Mouse (Mus musculus): ENCODE results near the gene Rd3l. TPM values are rescaled to one million over a fixed set of nuclear protein-coding genes. Genes with fewer than 3 reads are reported as not detected.

Gene Rd3l
- polyA plus RNA-seq, 1 experiment from 2014 or later = not detected

DNA sequence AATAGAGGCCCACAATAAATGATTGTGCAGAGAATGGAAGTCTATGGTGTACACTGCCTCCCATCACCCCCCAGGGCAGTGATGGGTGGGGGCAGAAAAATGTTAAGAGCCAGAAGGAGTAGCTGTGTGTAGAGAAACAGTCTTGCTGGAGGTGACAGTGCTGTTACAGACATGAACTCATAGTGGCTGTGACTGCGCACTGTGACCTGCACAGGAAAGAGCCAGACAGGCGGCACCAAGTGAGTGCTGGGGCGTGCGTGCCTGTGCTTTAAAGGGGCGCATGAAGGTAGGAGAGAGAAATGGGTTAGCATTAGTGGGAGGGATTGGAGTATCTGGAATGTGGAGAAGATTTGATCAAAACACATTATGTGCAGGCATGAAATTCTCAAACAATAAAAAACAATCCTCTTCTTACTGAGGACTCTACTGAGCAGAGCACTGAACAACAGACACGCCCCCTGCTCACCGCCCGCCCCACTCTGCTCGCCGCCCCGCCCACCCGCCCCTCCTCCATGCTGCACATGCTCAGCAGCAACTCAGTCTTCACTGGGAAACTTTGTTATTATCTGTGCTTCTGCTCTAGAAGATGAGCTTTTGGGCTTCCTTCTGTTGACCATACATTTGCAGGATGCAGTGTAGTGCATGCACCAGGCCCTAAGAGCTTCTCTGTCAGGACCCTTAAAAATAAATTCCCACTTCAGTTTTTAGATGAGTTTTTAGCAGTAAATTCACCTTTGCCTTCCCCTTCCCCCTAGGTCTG, 31.6 kb upstream of the Rd3l start:
- peaks cover 5% of the 10 kb centered on the region; the same call in 1 of the 2 replicates for H3K4me1 ChIP-seq (replicated peaks; ENCODE audit: control insufficient read depth, insufficient read depth, low read length)
- no peaks in the 10 kb centered on the region for H3K36me3 ChIP-seq (ENCODE audit: control insufficient read depth, insufficient read depth)
- H3K27me3 ChIP-seq (replicated peaks; ENCODE audit: control insufficient read depth, insufficient read depth, low read length) = no peaks in the 10 kb centered on the region
- WGBS = 13% methylated on average over 12 of the region's 12 CpGs
- H3K9ac ChIP-seq (replicated peaks; ENCODE audit: low read depth, low read length) = 0 out of 2 replicates have a peak overlapping the region, but pooled peaks have one; percentile 29
- H3K9me3 ChIP-seq (ENCODE audit: control insufficient read depth, low read length) = 0 out of 2 replicates have a peak, but pooled peaks cover 2% of the 10 kb centered on the region
- H3K4me2 ChIP-seq (ENCODE audit: low read length) = peak overlapping the region; percentile 47
- H3K27ac ChIP-seq (ENCODE audit: low read length) = peak overlapping the region; percentile 33; the same call in 1 of the 2 replicates
- ATAC-seq = peak; percentile 90
- peak overlapping the region; percentile 19 for H3K4me3 ChIP-seq (replicated peaks; ENCODE audit: low read length)

- H3K4me3 ChIP-seq (replicated peaks; ENCODE audit: low read length) = no peak overlapping the region
- H3K4me2 ChIP-seq (ENCODE audit: low read length) = no peak overlapping the region
- WGBS = 23% methylated on average over 8 of the region's 8 CpGs
- no peaks in the 10 kb centered on the region for H3K9me3 ChIP-seq (ENCODE audit: control insufficient read depth, low read length)
- no peaks in the 10 kb centered on the region for H3K27me3 ChIP-seq (replicated peaks; ENCODE audit: control insufficient read depth, insufficient read depth, low read length)
- H3K9ac ChIP-seq (replicated peaks; ENCODE audit: low read depth, low read length) = no peak overlapping the region
- no peaks in the 10 kb centered on the region for H3K4me1 ChIP-seq (replicated peaks; ENCODE audit: control insufficient read depth, insufficient read depth, low read length)
- no peak overlapping the region for H3K27ac ChIP-seq (ENCODE audit: low read length)
- ATAC-seq = peak; percentile 57; the same call in 1 of the 2 replicates
- no peaks in the 10 kb centered on the region for H3K36me3 ChIP-seq (ENCODE audit: control insufficient read depth, insufficient read depth)
Measured at GRCm38 (mm10) chr12:112001223-112001622, 20.1 kb upstream of the Rd3l start.

GRCm38 (mm10) chr12:111999735-112000134, 18.6 kb upstream of the Rd3l start:
- no peak overlapping the region for H3K4me3 ChIP-seq (replicated peaks; ENCODE audit: low read length)
- no peaks in the 10 kb centered on the region for H3K36me3 ChIP-seq (ENCODE audit: control insufficient read depth, insufficient read depth)
- H3K4me2 ChIP-seq (ENCODE audit: low read length) = no peak overlapping the region
- no peaks in the 10 kb centered on the region for H3K9me3 ChIP-seq (ENCODE audit: control insufficient read depth, low read length)
- WGBS = 92% methylated on average over 7 of the region's 7 CpGs
- no peak for ATAC-seq
- no peak overlapping the region for H3K27ac ChIP-seq (ENCODE audit: low read length)
- H3K9ac ChIP-seq (replicated peaks; ENCODE audit: low read depth, low read length) = no peak overlapping the region
- H3K27me3 ChIP-seq (replicated peaks; ENCODE audit: control insufficient read depth, insufficient read depth, low read length) = no peaks in the 10 kb centered on the region
- no peaks in the 10 kb centered on the region for H3K4me1 ChIP-seq (replicated peaks; ENCODE audit: control insufficient read depth, insufficient read depth, low read length)

DNA sequence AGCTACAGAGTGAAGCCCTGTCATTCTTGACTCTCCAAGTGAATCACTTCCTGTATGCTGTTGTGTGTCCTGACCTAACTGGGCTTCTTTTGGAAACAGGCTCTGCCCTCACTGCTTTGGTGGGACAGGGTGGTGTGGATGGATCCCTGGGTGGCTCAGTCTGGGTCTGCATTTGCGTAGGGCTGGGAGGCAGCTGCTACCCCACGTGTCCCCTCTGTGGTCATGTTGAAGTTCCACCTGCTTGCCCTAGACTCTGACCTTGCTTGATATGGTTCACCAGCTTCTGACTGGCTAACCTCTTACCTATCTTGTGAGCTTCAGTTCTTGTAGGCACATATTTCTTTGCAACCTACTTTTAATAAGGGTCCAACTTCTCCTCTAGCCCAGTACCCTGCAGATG, 14.0 kb upstream of the Rd3l start:
- H3K27ac ChIP-seq (ENCODE audit: low read length) = no peak overlapping the region
- WGBS = 89% methylated on average over 2 of the region's 2 CpGs
- no peak for ATAC-seq
- H3K4me2 ChIP-seq (ENCODE audit: low read length) = no peak overlapping the region
- H3K36me3 ChIP-seq (ENCODE audit: control insufficient read depth, insufficient read depth) = no peaks in the 10 kb centered on the region
- H3K27me3 ChIP-seq (replicated peaks; ENCODE audit: control insufficient read depth, insufficient read depth, low read length) = no peaks in the 10 kb centered on the region
- H3K9me3 ChIP-seq (ENCODE audit: control insufficient read depth, low read length) = no peaks in the 10 kb centered on the region
- H3K9ac ChIP-seq (replicated peaks; ENCODE audit: low read depth, low read length) = no peak overlapping the region
- no peaks in the 10 kb centered on the region for H3K4me1 ChIP-seq (replicated peaks; ENCODE audit: control insufficient read depth, insufficient read depth, low read length)
- H3K4me3 ChIP-seq (replicated peaks; ENCODE audit: low read length) = no peak overlapping the region

GRCm38 (mm10) chr12:111992626-111993025, 11.5 kb upstream of the Rd3l start:
- no peak overlapping the region for H3K4me3 ChIP-seq (replicated peaks; ENCODE audit: low read length)
- H3K4me2 ChIP-seq (ENCODE audit: low read length) = no peak overlapping the region
- ATAC-seq = no peak
- H3K4me1 ChIP-seq (replicated peaks; ENCODE audit: control insufficient read depth, insufficient read depth, low read length) = no peaks in the 10 kb centered on the region
- no peaks in the 10 kb centered on the region for H3K36me3 ChIP-seq (ENCODE audit: control insufficient read depth, insufficient read depth)
- H3K9ac ChIP-seq (replicated peaks; ENCODE audit: low read depth, low read length) = no peak overlapping the region
- WGBS = 80% methylated on average over 5 of the region's 5 CpGs
- H3K27me3 ChIP-seq (replicated peaks; ENCODE audit: control insufficient read depth, insufficient read depth, low read length) = no peaks in the 10 kb centered on the region
- no peak overlapping the region for H3K27ac ChIP-seq (ENCODE audit: low read length)
- no peaks in the 10 kb centered on the region for H3K9me3 ChIP-seq (ENCODE audit: control insufficient read depth, low read length)

DNA sequence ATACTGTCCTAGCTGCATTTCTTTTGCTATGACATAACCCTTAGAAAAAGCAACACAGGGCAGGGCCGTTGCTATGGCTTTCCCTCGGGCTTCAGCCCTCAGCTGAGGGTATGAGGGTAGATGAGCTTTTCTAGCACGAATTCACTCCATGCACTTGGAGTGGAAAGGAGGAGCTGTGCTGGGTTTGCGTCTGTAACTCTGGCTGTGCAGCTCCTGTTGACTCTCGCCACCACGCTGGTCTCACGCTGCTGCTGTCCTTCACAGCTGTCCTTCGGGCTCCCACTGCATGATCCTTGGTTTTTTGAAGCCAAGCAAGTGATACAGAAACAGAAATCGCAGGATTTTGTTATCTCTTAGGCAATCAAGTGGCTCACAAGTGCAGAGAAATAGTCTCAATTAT, 5.6 kb upstream of the Rd3l start:
- Histone ChIP-seq H3K4me1 (replicated peaks; ENCODE audit: control insufficient read depth, insufficient read depth, low read length) (no peaks in the 10 kb centered on the region), H3K27me3 (replicated peaks; ENCODE audit: control insufficient read depth, insufficient read depth, low read length) (no peaks in the 10 kb centered on the region), H3K9ac (replicated peaks; ENCODE audit: low read depth, low read length) (no peak overlapping the region), H3K4me2 (ENCODE audit: low read length) (no peak overlapping the region), H3K36me3 (ENCODE audit: control insufficient read depth, insufficient read depth) (no peaks in the 10 kb centered on the region), H3K27ac (ENCODE audit: low read length) (no peak overlapping the region), H3K9me3 (ENCODE audit: control insufficient read depth, low read length) (no peaks in the 10 kb centered on the region), H3K4me3 (replicated peaks; ENCODE audit: low read length) (no peak overlapping the region)
- 48% methylated on average over 9 of the region's 9 CpGs for WGBS
- no peak for ATAC-seq

DNA sequence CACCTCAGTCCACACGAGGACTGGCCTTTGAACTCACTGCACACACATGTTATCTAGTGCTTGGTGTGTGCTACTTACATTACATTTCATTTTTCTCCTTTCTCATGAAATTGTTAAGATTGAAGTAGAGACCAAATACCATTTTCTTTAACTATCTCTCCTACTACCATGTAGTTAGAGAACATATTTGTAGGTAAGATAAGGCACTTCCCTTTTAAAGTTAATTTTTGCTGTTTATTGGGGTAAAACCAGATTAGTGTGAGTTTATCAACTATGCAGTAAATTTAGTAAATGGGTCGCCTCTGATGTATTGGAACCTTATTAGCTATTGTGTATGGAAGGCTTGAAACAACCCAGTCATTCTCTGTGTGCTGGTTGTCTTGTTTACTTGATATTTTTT, 2.0 kb upstream of the Rd3l start:
- no peak for ATAC-seq
- no peaks in the 10 kb centered on the region for H3K4me1 ChIP-seq (replicated peaks; ENCODE audit: control insufficient read depth, insufficient read depth, low read length)
- no peaks in the 10 kb centered on the region for H3K27me3 ChIP-seq (replicated peaks; ENCODE audit: control insufficient read depth, insufficient read depth, low read length)
- H3K9me3 ChIP-seq (ENCODE audit: control insufficient read depth, low read length) = no peaks in the 10 kb centered on the region
- H3K36me3 ChIP-seq (ENCODE audit: control insufficient read depth, insufficient read depth) = no peaks in the 10 kb centered on the region
- H3K4me3 ChIP-seq (replicated peaks; ENCODE audit: low read length) = no peak overlapping the region
- 68% methylated on average over 2 of the region's 2 CpGs for WGBS
- H3K27ac ChIP-seq (ENCODE audit: low read length) = no peak overlapping the region
- no peak overlapping the region for H3K4me2 ChIP-seq (ENCODE audit: low read length)
- no peak overlapping the region for H3K9ac ChIP-seq (replicated peaks; ENCODE audit: low read depth, low read length)

GRCm38 (mm10) chr12:111981831-111982230, 714 bp upstream of the Rd3l start:
- 70% methylated on average over 8 of the region's 8 CpGs for WGBS

GRCm38 (mm10) chr12:111978274-111978673, 2.8 kb downstream of the Rd3l start:
- Histone ChIP-seq H3K4me3 (replicated peaks; ENCODE audit: low read length) (no peak overlapping the region), H3K9ac (replicated peaks; ENCODE audit: low read depth, low read length) (no peak overlapping the region), H3K4me2 (ENCODE audit: low read length) (no peak overlapping the region), H3K27ac (ENCODE audit: low read length) (no peak overlapping the region), H3K4me1 (replicated peaks; ENCODE audit: control insufficient read depth, insufficient read depth, low read length) (peaks cover 13% of the 10 kb centered on the region), H3K27me3 (replicated peaks; ENCODE audit: control insufficient read depth, insufficient read depth, low read length) (no peaks in the 10 kb centered on the region), H3K9me3 (ENCODE audit: control insufficient read depth, low read length) (no peaks in the 10 kb centered on the region), H3K36me3 (ENCODE audit: control insufficient read depth, insufficient read depth) (no peaks in the 10 kb centered on the region)
- WGBS = 78% methylated on average over 6 of the region's 6 CpGs
- ATAC-seq = no peak

More at GRCm38 (mm10) chr12:111981831-111982230, 714 bp upstream of the Rd3l start:
- no peak overlapping the region for H3K4me2 ChIP-seq (ENCODE audit: low read length)
- no peaks in the 10 kb centered on the region for H3K9me3 ChIP-seq (ENCODE audit: control insufficient read depth, low read length)
- no peak overlapping the region for H3K9ac ChIP-seq (replicated peaks; ENCODE audit: low read depth, low read length)
- H3K27me3 ChIP-seq (replicated peaks; ENCODE audit: control insufficient read depth, insufficient read depth, low read length) = no peaks in the 10 kb centered on the region
- H3K4me3 ChIP-seq (replicated peaks; ENCODE audit: low read length) = no peak overlapping the region
- peaks cover 9% of the 10 kb centered on the region for H3K4me1 ChIP-seq (replicated peaks; ENCODE audit: control insufficient read depth, insufficient read depth, low read length)
- H3K36me3 ChIP-seq (ENCODE audit: control insufficient read depth, insufficient read depth) = no peaks in the 10 kb centered on the region
- no peak overlapping the region for H3K27ac ChIP-seq (ENCODE audit: low read length)
- ATAC-seq = no peak

All from forebrain, embryonic 16.5 days (tissue).